Mouse (Mus musculus) thymus, postnatal 14 days (tissue): ENCODE measurements around the gene Cth.
"Not testable (repeated sequence)": the region's sequence is repeated elsewhere in the genome, so short reads cannot be mapped to it uniquely, and the experiment has no call there.

Experiments used
- DNase-seq: peaks from one replicate; pipeline ENCODE4 v3.0.0; 2021

Cth gene

GRCm38 (mm10) chr3:157924692-157925328, at the start of gene Cth:
TSS of gene Cth (minus strand) at chr3:157925077.
- DNase-seq = peak; percentile 72

- no peak for DNase-seq
Observed at GRCm38 (mm10) chr3:157973236-157973635, 48.4 kb upstream of the Cth start.

GRCm38 (mm10) chr3:157971151-157971550, 46.3 kb upstream of the Cth start:
- no peak for DNase-seq

- no peak for DNase-seq
Observed at GRCm38 (mm10) chr3:157957320-157957719, 32.4 kb upstream of the Cth start.

GRCm38 (mm10) chr3:157956201-157956600, 31.3 kb upstream of the Cth start:
- DNase-seq = no peak

GRCm38 (mm10) chr3:157955466-157955865, 30.6 kb upstream of the Cth start:
- DNase-seq = no peak

GRCm38 (mm10) chr3:157952716-157953115, 27.8 kb upstream of the Cth start:
- DNase-seq = no peak

- DNase-seq = peak; percentile 61
Observed at GRCm38 (mm10) chr3:157947383-157948280, 22.8 kb upstream of the Cth start.

- peak; percentile 92 for DNase-seq
Observed at GRCm38 (mm10) chr3:157946843-157947358, 22.0 kb upstream of the Cth start, which contains the start of gene Ankrd13c. TSS of gene Ankrd13c (plus strand) at chr3:157947239.

- DNase-seq = no peak
Observed at GRCm38 (mm10) chr3:157938585-157938984, 13.7 kb upstream of the Cth start.

- no peak for DNase-seq
Observed at GRCm38 (mm10) chr3:157934301-157934823, 9.5 kb upstream of the Cth start.

- not testable (repeated sequence) for DNase-seq
Observed at GRCm38 (mm10) chr3:157933223-157933622, 8.3 kb upstream of the Cth start.

- DNase-seq = no peak
Observed at GRCm38 (mm10) chr3:157932074-157932473, 7.2 kb upstream of the Cth start.

- DNase-seq = no peak
Observed at GRCm38 (mm10) chr3:157931592-157931991, 6.7 kb upstream of the Cth start.

- no peak for DNase-seq
Observed at GRCm38 (mm10) chr3:157929417-157929816, 4.5 kb upstream of the Cth start.

GRCm38 (mm10) chr3:157928731-157929130, 3.9 kb upstream of the Cth start:
- no peak for DNase-seq

GRCm38 (mm10) chr3:157926761-157927160, 1.9 kb upstream of the Cth start:
- no peak for DNase-seq

- DNase-seq = no peak
Observed at GRCm38 (mm10) chr3:157925706-157926510, 1.0 kb upstream of the Cth start.

- no peak for DNase-seq
Observed at GRCm38 (mm10) chr3:157923268-157923835, 1.5 kb downstream of the Cth start.

GRCm38 (mm10) chr3:157921376-157921775, 3.5 kb downstream of the Cth start:
- no peak for DNase-seq

- no peak for DNase-seq
Observed at GRCm38 (mm10) chr3:157916336-157916735, 8.5 kb downstream of the Cth start.

GRCm38 (mm10) chr3:157912155-157912554, 12.7 kb downstream of the Cth start:
- no peak for DNase-seq
